7 mouse cellular contexts compared by ENCODE assay signal in the genomic region with DNA sequence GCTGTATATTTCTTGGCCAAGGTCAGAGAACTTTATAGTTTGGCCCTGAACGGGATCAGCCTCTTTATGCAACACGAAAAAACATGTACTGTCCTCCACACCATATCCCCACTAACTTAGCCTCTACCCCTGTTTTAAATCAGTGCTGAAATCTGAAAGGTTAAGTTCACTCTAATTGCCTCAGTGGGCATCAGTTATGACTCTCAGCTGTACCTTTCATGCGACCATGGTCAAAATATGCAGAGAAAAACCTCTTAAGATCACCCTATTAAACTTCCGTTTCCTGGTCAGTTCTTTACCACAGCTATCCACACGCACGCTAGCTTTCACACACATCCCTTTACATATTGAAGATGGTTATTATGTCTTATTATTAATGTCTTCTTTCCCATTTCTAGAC. TPM values are rescaled to one million over a fixed set of nuclear protein-coding genes. Genes with fewer than 3 reads are reported as not detected.
A peak's percentile ranks its signal among the peaks of the same experiment; 100 is the strongest.
DNase-seq lines count a peak whose midpoint lies in the region; ATAC-seq lines count a peak whose summit lies in the region.

No protein-coding gene starts in this region.

- H3K4me2 ChIP-seq in neural tube, embryonic 11.5 days (ENCODE audit: low read depth) = peak overlapping the region; percentile 93
- H3K4me2 ChIP-seq in liver, embryonic 16.5 days (ENCODE audit: low read depth, low read length) = peak overlapping the region; percentile 98

- DNase-seq in neural tube, embryonic 11.5 days (ENCODE audit: low spot score) = no peak
- no peak for DNase-seq in neural tube, embryonic 10.5 days (ENCODE audit: extremely low spot score, low spot score)
- DNase-seq in hindbrain, embryonic 10.5 days (ENCODE audit: low spot score) = no peak
- DNase-seq in frontal cortex, postnatal 36 days (ENCODE audit: low spot score in 2 of 2) = no peak
- DNase-seq in right cerebral cortex, postnatal 4 days = no peak
- no peak for DNase-seq in frontal cortex, postnatal 10 days (ENCODE audit: low spot score in 2 of 2)

- peaks cover 7% of the 10 kb centered on the region; the same call in 1 of the 2 replicates for H3K4me1 ChIP-seq in neural tube, embryonic 11.5 days (ENCODE audit: control insufficient read depth, insufficient read depth, low read length)
- peaks cover 19% of the 10 kb centered on the region for H3K4me1 ChIP-seq in hindbrain, embryonic 10.5 days (replicated peaks)
- peaks cover 7% of the 10 kb centered on the region for H3K4me1 ChIP-seq in liver, embryonic 16.5 days (ENCODE audit: control insufficient read depth, low read depth, low read length)

- 71% methylated on average over 6 of the region's 6 CpGs for WGBS in neural tube, embryonic 11.5 days
- WGBS in hindbrain, embryonic 10.5 days = 69% methylated on average over 6 of the region's 6 CpGs
- WGBS in liver, embryonic 16.5 days (ENCODE audit: insufficient replicate concordance) = 51% methylated on average over 6 of the region's 6 CpGs

- no peaks in the 10 kb centered on the region for H3K27me3 ChIP-seq in neural tube, embryonic 11.5 days (ENCODE audit: control insufficient read depth, insufficient read depth, low read length)
- no peaks in the 10 kb centered on the region for H3K27me3 ChIP-seq in hindbrain, embryonic 10.5 days (ENCODE audit: insufficient read depth, poor library complexity, severe bottlenecking)
- no peaks in the 10 kb centered on the region; the same call in 1 of the 2 replicates for H3K27me3 ChIP-seq in liver, embryonic 16.5 days (ENCODE audit: control insufficient read depth, insufficient read depth, low read depth, low read length)

- H3K4me3 ChIP-seq in neural tube, embryonic 11.5 days (ENCODE audit: low read depth, low read length) = no peak overlapping the region; the same call in 1 of the 2 replicates
- peak overlapping the region; percentile 100 for H3K4me3 ChIP-seq in hindbrain, embryonic 10.5 days
- peak overlapping the region; percentile 88 for H3K4me3 ChIP-seq in liver, embryonic 16.5 days (ENCODE audit: low read depth, low read length)

- no peak overlapping the region for H3K27ac ChIP-seq in neural tube, embryonic 11.5 days (ENCODE audit: low read depth, low read length)
- peak overlapping the region; percentile 95 for H3K27ac ChIP-seq in hindbrain, embryonic 10.5 days
- H3K27ac ChIP-seq in liver, embryonic 16.5 days (ENCODE audit: low read length) = no peak overlapping the region

- no peak overlapping the region for H3K9ac ChIP-seq in neural tube, embryonic 11.5 days (ENCODE audit: low read length)
- H3K9ac ChIP-seq in liver, embryonic 16.5 days (ENCODE audit: low read depth, low read length) = peak overlapping the region; percentile 69; the same call in 1 of the 2 replicates

- H3K36me3 ChIP-seq in neural tube, embryonic 11.5 days (ENCODE audit: control insufficient read depth, insufficient read depth, low read length) = peaks cover 8% of the 10 kb centered on the region
- peaks cover 26% of the 10 kb centered on the region for H3K36me3 ChIP-seq in hindbrain, embryonic 10.5 days
- H3K36me3 ChIP-seq in liver, embryonic 16.5 days (ENCODE audit: control insufficient read depth, insufficient read depth) = peaks cover 4% of the 10 kb centered on the region

- ATAC-seq in neural tube, embryonic 11.5 days (ENCODE audit: insufficient read depth, low FRiP score, low TSS enrichment) = no peak
- ATAC-seq in liver, embryonic 16.5 days (ENCODE audit: low read depth) = no peak

- no peaks in the 10 kb centered on the region for H3K9me3 ChIP-seq in neural tube, embryonic 11.5 days (ENCODE audit: control insufficient read depth, low read length)
- H3K9me3 ChIP-seq in hindbrain, embryonic 10.5 days = no peaks in the 10 kb centered on the region
- no peaks in the 10 kb centered on the region for H3K9me3 ChIP-seq in liver, embryonic 16.5 days (replicated peaks; ENCODE audit: control insufficient read depth, low read length)

RNA-seq across cellular contexts. Expression of a gene that starts 6.9 kb away (rescaled TPM):
- polyA plus RNA-seq in neural tube, embryonic 11.5 days (2014; fragmentation: Nextera tagmentation; extraction: Ambion mirVana) = 0.53 and 0.81 TPM in 2 replicates
- 0.21 and 0.47 TPM in 2 replicates for polyA plus RNA-seq in hindbrain, embryonic 10.5 days (2016; fragmentation: Nextera tagmentation; extraction: Ambion mirVana)
- polyA plus RNA-seq in liver, embryonic 16.5 days (2015; fragmentation: Nextera tagmentation; extraction: Ambion mirVana) = 1.7 and 2.5 TPM in 2 replicates

RNA-seq across cellular contexts. Expression of a gene that starts 18.8 kb away (rescaled TPM):
- polyA plus RNA-seq in neural tube, embryonic 11.5 days (2014; fragmentation: Nextera tagmentation; extraction: Ambion mirVana) = 18.8 and 21.9 TPM in 2 replicates
- 10.9 and 14.5 TPM in 2 replicates for polyA plus RNA-seq in hindbrain, embryonic 10.5 days (2016; fragmentation: Nextera tagmentation; extraction: Ambion mirVana)
- 27.4 and 29.7 TPM in 2 replicates for polyA plus RNA-seq in liver, embryonic 16.5 days (2015; fragmentation: Nextera tagmentation; extraction: Ambion mirVana)
